Mouse (Mus musculus) CD4-positive, CD25-positive, alpha-beta regulatory T cell, adult 2 months (primary cell): ENCODE results near the gene Entpd8.

Experiments used
- DNase-seq: peaks from one replicate; pipeline ENCODE4 v3.0.0-alpha.2; 2012; ENCODE audit warnings: low read depth, low spot score

The Entpd8 gene

GRCm38 (mm10) chr2:25095109-25095850 is 15.2 kb downstream of the Entpd8 start, which contains the start of gene Noxa1:
TSS of gene Noxa1 (minus strand) at chr2:25095149.
- DNase-seq = peak; percentile 76

GRCm38 (mm10) chr2:25098005-25098615 is 18.0 kb downstream of the Entpd8 start:
- DNase-seq = no peak

DNA sequence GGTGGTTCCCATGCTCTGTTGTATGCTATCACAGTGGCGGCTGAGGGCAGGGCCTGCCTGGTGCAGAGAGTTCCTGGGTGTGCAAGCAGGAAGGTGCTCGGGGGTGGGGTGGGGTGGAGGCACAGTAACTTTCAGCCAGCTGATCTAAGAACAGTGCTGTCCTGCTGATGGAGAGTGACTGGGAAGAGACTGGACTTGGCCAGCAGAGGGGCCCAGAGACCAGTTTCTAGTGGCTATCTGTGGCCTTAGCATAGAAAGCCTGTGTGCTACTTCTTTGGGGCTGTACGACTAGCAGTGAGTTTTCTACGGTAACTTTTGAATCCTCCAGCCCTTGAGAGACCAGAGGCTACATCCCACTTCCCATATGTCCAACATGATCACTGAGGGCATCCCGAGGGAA is 18.9 kb downstream of the Entpd8 start:
- DNase-seq = peak; percentile 34

DNA sequence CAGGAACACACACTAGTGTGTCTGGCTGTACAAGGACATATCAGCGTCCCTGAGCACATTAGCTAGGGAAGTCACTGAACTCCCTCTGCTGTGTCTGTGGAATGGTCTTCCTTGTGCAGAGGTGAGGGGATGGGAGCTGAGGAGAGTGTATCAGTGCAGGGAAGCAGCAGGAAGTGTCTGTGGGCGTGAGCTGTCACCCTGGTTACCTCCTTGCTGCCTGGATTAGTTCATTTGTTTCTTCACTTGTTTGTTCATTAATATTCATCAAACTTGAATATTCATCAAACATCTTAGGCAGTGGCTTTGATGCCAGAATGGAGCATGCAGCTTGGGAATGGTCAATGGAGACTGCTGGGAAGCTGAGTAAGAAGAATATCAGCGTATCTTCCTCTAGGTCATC is 19.6 kb downstream of the Entpd8 start:
- peak; percentile 41 for DNase-seq

GRCm38 (mm10) chr2:25104122-25104521 is 24.0 kb downstream of the Entpd8 start:
- DNase-seq = no peak

- no peak for DNase-seq
These were observed 25.9 kb downstream of the Entpd8 start for GRCm38 (mm10) chr2:25106045-25106444.

DNA sequence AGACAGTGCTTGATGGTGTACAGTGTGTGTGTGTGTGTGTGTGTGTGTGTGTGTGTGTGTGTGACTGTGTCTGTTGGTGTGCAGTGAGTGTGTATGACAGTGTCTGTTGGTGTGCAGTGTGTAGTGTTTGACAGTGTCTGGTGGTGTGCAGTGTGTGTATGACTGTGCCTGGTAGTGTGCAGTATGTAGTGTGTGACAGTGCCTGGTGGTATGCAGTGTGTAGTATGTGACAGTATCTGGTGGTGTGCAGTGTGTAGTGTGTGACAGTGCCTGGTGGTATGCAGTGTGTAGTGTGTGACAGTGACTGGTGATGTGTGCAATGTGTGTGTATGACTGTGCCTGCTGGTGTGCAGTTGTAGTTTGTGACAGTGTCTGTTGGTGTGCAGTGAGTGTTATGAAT is 29.4 kb downstream of the Entpd8 start:
- no peak for DNase-seq

DNA sequence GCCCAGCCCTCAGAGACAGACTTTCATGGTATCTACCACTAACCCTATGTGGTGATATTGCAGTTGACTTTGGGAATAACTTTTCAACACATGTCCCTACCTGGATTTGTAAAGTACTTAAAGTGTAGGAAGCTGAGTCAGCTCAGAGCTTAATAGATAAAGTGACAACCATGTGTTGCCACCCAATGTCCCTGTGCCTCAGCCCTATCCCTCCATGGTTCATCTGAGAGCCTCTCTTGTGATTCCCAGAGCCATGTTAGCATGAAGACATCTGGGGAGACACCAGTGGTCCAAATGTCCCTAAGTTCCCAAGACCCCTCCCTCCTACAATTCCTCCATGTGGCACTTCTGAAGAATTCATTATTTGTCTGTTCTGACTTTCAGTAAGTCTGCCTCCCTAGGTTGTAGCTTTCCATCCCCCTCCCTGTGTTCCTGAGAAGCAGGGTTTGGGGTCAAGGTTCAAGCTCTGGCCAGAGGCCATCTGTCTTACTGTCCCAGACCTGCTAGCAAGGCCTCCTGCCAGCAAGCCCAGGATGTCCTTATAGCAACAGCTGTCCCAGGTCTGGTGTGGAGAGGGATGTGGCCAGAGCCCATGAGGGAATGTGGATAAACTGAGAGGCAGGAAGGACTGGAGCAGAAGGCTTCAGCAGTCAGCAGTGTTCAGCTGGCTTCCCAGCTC is 30.5 kb downstream of the Entpd8 start:
- no peak for DNase-seq

DNA sequence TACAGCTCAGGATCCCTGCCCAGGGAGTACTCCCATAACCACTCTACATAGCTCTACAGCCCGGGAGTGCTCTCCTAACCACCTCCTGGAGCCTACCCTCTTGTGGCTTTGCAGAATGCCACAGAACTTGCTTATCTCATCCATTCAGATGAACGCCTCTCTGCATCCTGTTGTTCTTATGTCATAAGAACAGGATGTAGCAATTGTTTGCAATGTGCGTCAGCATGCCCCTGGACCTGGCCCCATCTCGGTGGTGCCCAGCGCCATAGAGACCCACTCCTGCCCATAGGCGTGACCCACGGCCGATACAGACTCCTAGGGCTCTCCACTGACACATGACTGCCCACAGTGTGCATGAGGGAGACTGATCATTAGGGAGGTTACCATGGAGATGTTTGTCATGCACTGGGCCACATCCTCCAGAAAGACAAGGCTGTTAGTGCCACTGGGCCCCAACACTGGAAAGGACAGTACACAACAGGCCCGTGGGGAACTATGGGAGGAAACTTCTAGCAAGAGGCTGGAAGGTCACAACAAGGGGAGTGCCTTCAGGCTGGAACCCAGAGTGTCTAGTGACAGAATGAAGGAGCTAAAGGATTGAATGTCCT is 31.2 kb downstream of the Entpd8 start:
- DNase-seq = peak; percentile 75

GRCm38 (mm10) chr2:25114308-25114707 is 34.2 kb downstream of the Entpd8 start:
- no peak for DNase-seq

GRCm38 (mm10) chr2:25115442-25115841 is 35.3 kb downstream of the Entpd8 start:
- DNase-seq = no peak

DNA sequence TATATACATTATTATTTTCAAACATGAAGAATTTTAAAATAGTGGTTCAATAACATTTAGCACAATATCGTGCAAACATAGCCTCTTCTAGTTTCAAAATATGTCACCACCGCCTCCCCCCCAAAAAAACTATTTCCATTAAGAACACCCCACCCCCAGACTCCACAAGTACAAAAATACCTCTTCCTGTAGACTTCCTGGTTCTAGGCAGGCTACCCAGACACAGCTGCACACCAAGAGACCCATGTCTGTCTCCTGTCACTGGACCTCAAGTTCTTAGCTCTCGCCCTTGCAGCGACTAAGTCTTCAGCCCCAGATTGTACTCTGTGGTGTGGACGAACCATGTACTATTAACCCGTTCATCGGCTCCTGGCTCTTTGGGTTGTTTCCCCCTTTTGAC is 40.9 kb downstream of the Entpd8 start:
- peak; percentile 46 for DNase-seq

DNA sequence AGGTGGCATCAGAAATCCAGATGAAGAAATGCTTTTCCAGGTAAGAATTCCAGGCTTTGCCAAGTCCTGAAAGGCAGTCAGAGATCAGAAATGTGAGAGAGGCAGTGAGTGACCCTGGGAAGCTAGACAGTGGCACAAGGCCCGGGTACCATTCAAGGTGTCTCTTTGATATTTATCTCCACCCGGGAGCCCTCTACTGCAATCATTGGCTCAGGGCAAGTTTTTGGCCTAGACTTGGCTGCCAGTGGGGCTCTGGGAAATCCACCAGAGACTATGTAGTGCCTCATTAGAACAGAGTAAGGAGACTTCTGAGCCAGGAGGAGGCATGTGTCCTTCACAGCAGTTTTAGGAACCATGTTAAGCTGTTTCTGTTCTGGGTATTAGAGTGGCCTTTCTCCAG is 42.6 kb downstream of the Entpd8 start:
- DNase-seq = no peak

DNA sequence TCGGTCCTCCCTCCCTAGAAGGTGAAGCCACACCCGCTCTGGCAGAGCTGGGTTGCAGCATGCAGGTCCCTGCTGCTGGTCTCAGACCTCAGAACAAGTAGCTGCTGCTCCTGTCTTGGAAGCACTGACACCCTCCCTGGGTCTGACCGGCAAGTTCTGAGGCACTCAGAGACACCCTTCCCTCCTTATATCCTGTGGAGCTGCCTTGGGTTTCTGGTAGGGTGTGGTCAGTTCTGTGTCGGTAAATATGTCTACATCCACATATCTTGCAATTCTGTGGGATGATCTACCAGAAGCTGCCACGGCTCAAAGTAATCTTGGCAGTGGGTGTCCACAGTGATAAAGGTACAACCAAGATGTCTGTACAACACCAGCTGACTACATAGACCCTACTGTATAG is 43.4 kb downstream of the Entpd8 start:
- no peak for DNase-seq

DNA sequence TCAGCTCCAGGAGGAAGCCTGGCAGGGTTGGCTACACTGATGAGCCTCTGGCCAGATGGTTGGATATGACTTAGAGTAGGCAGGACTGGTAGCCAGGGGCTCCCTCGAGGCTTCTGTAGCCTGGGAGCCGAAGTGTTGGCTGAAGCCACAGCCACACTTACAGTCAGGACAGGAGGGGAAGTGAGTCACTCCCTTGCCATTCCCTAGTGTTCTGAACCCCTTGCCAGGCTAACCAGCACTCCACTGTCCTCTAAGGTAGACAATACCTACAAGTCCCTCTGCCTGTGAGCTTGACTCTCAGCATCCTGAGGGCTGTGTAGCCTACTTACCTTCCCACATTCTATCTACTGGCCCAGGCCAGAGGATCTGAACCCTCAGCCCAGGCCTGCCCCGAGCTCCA is 44.3 kb downstream of the Entpd8 start:
- no peak for DNase-seq

DNA sequence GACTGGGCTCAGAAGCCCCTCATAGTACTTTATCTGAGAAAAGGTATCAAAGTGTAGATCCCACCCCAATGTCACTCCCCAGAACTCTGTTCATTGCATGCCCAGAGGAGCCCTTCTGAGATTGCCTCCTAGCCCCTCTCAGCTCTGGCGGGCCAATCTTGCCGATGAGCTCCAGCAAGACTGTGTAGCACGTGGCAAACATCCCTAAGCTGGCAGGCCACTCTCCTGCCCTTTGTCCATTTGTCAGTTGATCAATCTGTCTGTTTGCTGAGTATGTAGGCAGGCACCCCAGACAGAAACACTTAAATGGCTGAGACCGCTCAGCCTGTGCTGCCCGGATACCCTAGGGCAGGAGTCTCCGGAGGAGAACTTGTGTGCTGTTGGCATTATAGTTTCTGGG is 45.0 kb downstream of the Entpd8 start:
- no peak for DNase-seq

DNA sequence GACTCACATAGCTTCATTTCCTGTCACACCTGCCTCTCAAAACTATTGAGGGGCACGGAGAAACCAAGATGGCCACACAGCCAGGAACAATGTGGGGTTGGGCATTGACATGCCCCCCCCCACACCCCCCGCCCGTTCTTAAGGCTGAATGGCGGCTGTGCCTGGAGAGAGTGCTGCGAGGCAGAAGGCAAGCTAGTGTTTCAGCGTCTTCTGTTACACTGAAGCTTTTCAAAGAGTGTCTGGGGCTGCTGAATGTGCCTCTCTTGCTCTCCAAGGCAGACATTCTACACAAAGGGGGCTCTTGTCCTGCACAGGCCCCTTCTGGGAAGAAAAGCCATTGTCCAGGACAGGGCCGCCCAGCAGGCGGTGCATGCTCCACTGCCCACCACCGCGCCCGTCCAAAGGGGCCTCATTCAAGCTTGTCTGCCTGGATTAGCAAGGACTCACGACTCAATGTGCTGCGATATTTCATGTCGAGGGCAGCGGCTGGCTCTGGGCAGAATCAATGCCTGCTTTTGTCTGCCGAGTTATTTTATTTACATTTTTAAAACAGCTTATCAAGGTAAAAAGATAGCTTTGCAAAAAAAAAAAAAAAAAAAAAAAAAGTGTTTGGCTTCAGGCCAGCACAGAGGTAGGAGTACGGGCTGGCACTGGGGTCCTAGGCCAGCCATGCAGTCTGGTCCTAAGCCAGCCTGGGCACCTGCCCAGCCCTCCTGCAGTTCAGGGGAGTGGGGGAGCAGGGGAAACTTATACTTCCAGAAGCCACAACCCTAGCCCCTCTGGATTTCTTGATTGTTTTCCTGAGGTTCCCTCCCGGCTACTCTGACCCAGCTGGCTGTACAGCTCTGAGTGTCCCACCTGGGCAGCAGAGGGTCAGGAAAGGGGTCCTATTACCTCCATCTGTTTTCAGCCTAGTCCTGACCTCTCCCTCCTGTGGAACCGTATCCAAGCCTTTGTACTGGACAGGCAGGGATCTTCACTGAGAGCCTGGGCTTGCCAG is 46.2 kb downstream of the Entpd8 start:
- no peak for DNase-seq

DNA sequence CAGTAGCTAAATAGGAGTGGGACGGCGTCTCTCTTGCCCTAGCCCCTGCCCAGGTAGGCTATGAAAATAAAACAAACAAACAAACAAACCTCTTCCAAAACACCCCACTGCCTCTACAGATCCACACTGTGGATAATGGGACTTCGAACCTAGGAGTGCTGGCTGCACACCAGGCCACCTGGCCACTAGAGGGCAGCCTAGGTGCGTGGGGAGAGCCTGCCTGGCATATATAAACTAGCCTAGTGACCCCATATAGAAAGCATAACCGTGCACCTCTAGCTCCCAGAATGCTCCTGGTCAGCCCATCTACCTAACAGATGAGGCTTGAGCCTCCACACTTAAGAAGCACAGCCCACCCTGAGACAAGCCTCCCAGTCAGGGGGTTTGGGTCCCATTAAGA is 47.1 kb downstream of the Entpd8 start:
- DNase-seq = peak; percentile 87

- no peak for DNase-seq
These were observed 48.0 kb downstream of the Entpd8 start for GRCm38 (mm10) chr2:25128072-25128471.

DNA sequence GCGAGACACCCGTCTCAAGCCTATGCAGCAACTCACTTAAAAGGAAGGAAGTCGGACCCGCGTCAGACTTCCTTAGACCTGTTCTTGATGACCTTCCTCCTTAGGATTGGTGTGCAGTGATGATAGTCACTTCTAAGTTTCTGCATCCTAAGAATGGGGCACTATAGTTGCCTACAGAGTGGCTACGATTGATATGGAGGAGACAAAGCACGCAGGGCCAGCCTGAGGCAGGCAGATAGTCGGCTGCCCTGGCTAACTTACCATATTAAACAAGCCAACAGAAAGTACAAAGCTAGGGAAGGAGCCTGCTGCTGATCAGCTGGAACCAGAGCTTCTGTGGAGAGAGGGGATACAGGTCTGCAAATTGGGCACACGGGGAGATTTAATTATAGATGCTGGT is 51.5 kb downstream of the Entpd8 start:
- no peak for DNase-seq
